Mouse (Mus musculus) forebrain, embryonic 16.5 days (tissue): ENCODE measurements around the gene Nav2. TPM values are rescaled to one million over a fixed set of nuclear protein-coding genes. Genes with fewer than 3 reads are reported as not detected.

Experiments
- ATAC-seq: fragments of 200-750 bp; cut with Nextera tagmentation; 2 replicates; pipeline ENCODE4 v1.8.0; 2017; ENCODE audit warnings: mild to moderate bottlenecking, moderate library complexity
- H3K27ac ChIP-seq: fragments of 300-500 bp; sonication (generic); 2 replicates; pipeline ENCODE4 v1.5.1; 2014; ENCODE audit warnings: low read length, control low read depth
- H3K27me3 ChIP-seq: fragments of 300-500 bp; sonication (generic); replicated peaks from 2 replicates; pipeline ENCODE4 v1.6.1; 2014; ENCODE audit warnings: low read length; ENCODE audit not compliant: control insufficient read depth, insufficient read depth
- H3K36me3 ChIP-seq: fragments of 300-500 bp; sonication (generic); 2 replicates; pipeline ENCODE4 v1.6.1; 2014; ENCODE audit not compliant: control insufficient read depth, insufficient read depth
- H3K4me1 ChIP-seq: fragments of 300-500 bp; sonication (generic); replicated peaks from 2 replicates; pipeline ENCODE4 v1.6.1; 2014; ENCODE audit warnings: low read length; ENCODE audit not compliant: control insufficient read depth, insufficient read depth
- H3K4me2 ChIP-seq: fragments of 300-500 bp; sonication (generic); 2 replicates; pipeline ENCODE4 v1.6.1; 2014; ENCODE audit warnings: mild to moderate bottlenecking, low read length, control low read depth
- H3K4me3 ChIP-seq: fragments of 300-500 bp; sonication (generic); replicated peaks from 2 replicates; pipeline ENCODE4 v1.5.1; 2014; ENCODE audit warnings: mild to moderate bottlenecking, low read length, control low read depth
- H3K9ac ChIP-seq: fragments of 300-500 bp; sonication (generic); replicated peaks from 2 replicates; pipeline ENCODE4 v1.6.1; 2014; ENCODE audit warnings: low read depth, low read length, control low read depth
- H3K9me3 ChIP-seq: fragments of 300-500 bp; sonication (generic); 2 replicates; pipeline ENCODE4 v1.6.1; 2016; ENCODE audit warnings: low read length; ENCODE audit not compliant: control insufficient read depth
- WGBS: fragments of 180-500 bp; shearing (Covaris S2); extraction: QIAGEN DNeasy Blood & Tissue Kit; methylation state at CpG from one replicate; pipeline ENCODE4 v1.1.7; 2014; 5-methylcytosine and 5-hydroxymethylcytosine counted together
- polyA plus RNA-seq: library from polyadenylated mRNA; unstranded; fragments of >200 nt; fragmentation: Nextera tagmentation; extraction: Ambion mirVana; gene quantifications from 2 replicates; pipeline ENCODE4 v1.2.1, GENCODE M21; 2015

The Nav2 gene
- polyA plus RNA-seq, 1 experiment from 2014 or later: 35.2 TPM

DNA sequence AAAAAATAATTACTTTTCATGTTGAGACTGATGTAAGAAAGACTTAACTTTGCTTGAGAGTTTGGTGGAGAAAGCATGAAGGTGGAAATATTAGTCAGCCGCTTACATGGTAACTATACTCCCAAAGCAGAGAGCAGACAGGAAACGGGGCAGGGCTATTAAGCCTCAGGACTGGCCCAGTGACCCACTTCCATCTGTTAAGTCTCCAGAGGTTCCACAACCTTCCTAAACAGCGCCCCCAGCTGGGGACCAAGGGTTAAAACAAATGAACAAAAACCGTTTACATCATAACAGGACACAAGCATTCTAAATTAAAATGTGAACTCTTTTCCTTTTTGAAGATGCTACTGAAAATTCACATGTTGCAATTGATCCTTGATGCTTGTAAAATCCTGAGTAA is 29.7 kb downstream of the Nav2 start:
- Histone ChIP-seq H3K27me3 (peaks cover 6% of the 10 kb centered on the region), H3K4me1 (no peaks in the 10 kb centered on the region), H3K4me3 (no peak overlapping the region), H3K36me3 (no peaks in the 10 kb centered on the region), H3K4me2 (no peak overlapping the region), H3K27ac (no peak overlapping the region), H3K9ac (no peak overlapping the region), H3K9me3 (no peaks in the 10 kb centered on the region)
- ATAC-seq: no peak
- 37% methylated on average over 4 of the region's 4 CpGs for WGBS

DNA sequence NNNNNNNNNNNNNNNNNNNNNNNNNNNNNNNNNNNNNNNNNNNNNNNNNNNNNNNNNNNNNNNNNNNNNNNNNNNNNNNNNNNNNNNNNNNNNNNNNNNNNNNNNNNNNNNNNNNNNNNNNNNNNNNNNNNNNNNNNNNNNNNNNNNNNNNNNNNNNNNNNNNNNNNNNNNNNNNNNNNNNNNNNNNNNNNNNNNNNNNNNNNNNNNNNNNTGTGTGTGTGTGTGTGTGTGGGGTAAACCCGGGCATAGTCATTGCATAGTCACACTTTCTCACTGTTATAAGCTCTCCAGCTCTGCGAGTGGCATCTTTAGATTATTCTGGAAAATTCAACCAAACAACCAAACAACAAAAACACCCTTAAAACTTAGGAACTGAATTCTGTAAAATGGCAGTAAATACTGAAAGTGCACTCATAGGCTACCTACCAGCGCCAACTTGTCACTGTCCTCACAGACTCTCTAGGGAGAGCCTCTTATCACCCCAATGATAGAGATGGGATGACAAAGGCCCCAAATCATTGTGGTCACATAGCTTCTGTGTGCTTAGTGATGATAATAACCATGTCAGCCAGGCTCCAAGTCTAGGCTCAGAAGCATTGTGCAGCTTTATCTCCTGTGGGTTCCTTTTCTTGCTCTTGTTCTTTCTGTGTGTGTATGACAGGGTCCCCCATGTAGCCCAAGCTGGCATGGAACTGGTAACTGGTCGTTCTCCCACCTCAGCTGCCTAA is 40.0 kb downstream of the Nav2 start:
- Histone ChIP-seq H3K4me1 (peaks cover 9% of the 10 kb centered on the region), H3K27me3 (peaks cover 26% of the 10 kb centered on the region)

DNA sequence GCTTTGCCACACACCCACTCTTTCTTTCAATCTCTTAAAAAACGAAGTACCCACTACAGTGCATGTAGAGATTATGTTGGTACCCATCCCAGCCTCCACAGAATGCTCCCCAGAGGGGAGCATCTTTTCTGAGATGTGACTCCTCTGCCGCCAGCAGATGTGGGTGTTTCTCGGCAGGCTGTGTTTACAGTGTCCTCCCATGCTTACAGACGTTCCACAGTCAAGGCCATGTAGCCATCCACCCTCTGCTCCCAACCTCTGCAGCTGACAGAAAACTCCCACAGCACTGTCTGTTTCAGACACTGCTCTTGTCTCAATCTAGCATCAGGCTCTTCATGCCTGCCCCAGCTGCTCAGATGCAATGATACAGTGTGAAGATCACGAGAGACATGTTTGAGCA is 46.0 kb downstream of the Nav2 start:
- H3K4me3 ChIP-seq: no peak overlapping the region
- no peak overlapping the region for H3K4me2 ChIP-seq
- H3K9me3 ChIP-seq: no peaks in the 10 kb centered on the region
- no peak for ATAC-seq
- 78% methylated on average over 5 of the region's 5 CpGs for WGBS
- H3K36me3 ChIP-seq: no peaks in the 10 kb centered on the region
- no peak overlapping the region for H3K27ac ChIP-seq
- H3K9ac ChIP-seq: no peak overlapping the region
- peaks cover 39% of the 10 kb centered on the region for H3K27me3 ChIP-seq
- H3K4me1 ChIP-seq: peaks cover 10% of the 10 kb centered on the region

More for the DNA sequence above, 40.0 kb downstream of the Nav2 start:
- no peak overlapping the region for H3K4me3 ChIP-seq
- WGBS: 94% methylated on average over 4 of the region's 4 CpGs
- H3K9me3 ChIP-seq: no peaks in the 10 kb centered on the region
- H3K9ac ChIP-seq: no peak overlapping the region
- H3K36me3 ChIP-seq: no peaks in the 10 kb centered on the region
- no peak overlapping the region for H3K4me2 ChIP-seq
- no peak overlapping the region for H3K27ac ChIP-seq
- no peak for ATAC-seq

DNA sequence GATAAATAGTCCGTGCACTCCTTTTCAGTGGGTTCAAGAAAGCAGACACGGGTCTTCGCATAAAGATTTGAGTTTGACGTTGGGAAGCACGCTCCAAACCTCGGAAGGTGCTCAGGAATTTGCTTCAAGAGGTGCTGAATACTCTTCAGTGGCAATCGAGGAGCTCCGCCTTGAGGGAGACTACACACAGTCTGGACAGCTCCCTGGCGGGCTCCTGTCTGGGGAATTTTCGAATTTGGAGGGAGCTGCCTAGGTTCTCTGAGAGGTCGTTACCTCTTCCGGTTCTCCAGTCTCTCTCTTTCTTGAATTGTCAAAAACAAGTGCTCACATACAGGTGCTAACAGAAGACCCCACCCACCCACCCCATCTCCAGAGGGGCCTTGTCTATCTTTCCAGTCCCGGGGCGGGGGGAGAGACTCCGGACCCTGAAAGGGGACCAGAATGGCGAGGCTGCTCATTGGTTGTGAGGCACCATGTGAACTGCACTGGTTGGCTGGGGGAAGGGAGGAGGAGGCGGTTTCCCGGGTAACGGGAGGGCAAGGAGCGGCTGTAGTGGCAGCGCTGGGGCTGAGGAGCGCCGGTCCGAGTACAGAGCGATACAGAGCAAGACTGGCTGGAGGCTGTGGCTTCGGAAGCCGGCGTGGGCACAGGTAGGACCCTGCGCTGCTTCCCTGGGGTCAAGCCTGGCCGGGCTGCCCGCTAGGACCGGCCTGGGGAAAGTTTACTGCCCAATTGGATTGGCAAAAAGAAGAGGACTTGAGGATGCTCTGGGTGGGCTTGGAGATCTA is 50.2 kb downstream of the Nav2 start:
- H3K4me2 ChIP-seq: peak overlapping the region; percentile 92
- peaks cover 48% of the 10 kb centered on the region for H3K27me3 ChIP-seq
- peak; percentile 99 for ATAC-seq
- WGBS: 2% methylated on average over 32 of the region's 32 CpGs
- H3K4me1 ChIP-seq: peaks cover 28% of the 10 kb centered on the region
- H3K4me3 ChIP-seq: peak overlapping the region; percentile 65
- no peaks in the 10 kb centered on the region for H3K36me3 ChIP-seq
- H3K9ac ChIP-seq: peak overlapping the region; percentile 61
- no peaks in the 10 kb centered on the region for H3K9me3 ChIP-seq
- H3K27ac ChIP-seq: peak overlapping the region; percentile 17; the same call in 1 of the 2 replicates

DNA sequence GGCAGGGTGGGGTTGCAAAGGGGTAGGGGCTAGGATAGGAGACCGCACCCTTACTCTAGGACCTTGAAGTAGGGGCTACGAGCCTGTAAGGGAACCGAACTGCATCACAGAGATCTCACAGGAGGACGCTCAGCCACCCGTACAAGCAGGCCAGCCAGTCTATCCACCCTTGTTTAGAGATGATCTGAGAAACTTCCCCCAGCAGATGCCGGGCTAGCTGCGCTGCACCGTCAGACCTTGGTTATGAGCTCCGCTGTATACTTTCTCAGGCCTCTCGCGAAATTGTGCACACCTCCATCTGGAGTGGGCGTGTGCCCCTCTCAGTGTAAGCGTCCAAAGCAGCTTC is 50.8 kb downstream of the Nav2 start:
- whole genome bisulfite sequencing: 6% methylated on average over 13 of the region's 13 CpGs
- Histone ChIP-seq H3K4me3 (peak overlapping the region; percentile 65), H3K36me3 (no peaks in the 10 kb centered on the region), H3K27ac (peak overlapping the region; percentile 17; the same call in 1 of the 2 replicates), H3K9me3 (no peaks in the 10 kb centered on the region), H3K4me2 (peak overlapping the region; percentile 92), H3K9ac (peak overlapping the region; percentile 61), H3K27me3 (peaks cover 45% of the 10 kb centered on the region), H3K4me1 (peaks cover 28% of the 10 kb centered on the region)
- peak; percentile 39 for ATAC-seq

DNA sequence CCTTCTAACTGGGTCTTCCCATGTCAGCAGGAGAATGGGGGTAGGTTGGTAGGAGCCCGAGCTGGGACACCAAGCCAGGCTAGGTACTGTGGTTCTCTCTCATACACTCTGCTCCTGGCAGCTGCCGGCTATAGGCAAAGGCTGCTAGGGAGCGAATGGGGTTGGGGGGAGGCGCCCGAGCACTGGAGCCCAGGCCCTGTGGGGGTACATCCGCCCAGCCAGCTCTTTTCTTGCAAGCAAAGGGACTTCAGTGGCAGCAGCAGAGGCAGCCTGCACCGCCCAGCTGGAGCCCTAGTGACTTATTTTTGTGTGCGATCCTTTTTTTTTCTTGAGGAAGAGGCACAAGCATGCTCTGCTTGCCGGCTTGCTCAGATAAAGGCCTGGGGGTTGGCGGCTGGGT is 51.6 kb downstream of the Nav2 start:
- H3K9me3 ChIP-seq: no peaks in the 10 kb centered on the region
- peak overlapping the region; percentile 65 for H3K4me3 ChIP-seq
- no peak overlapping the region for H3K27ac ChIP-seq
- peak overlapping the region; percentile 92 for H3K4me2 ChIP-seq
- 0 out of 2 replicates have a peak, but pooled peaks have one; percentile 6 for ATAC-seq
- H3K4me1 ChIP-seq: peaks cover 28% of the 10 kb centered on the region
- 13% methylated on average over 10 of the region's 10 CpGs for WGBS
- peaks cover 45% of the 10 kb centered on the region for H3K27me3 ChIP-seq
- H3K36me3 ChIP-seq: no peaks in the 10 kb centered on the region
- no peak overlapping the region for H3K9ac ChIP-seq

DNA sequence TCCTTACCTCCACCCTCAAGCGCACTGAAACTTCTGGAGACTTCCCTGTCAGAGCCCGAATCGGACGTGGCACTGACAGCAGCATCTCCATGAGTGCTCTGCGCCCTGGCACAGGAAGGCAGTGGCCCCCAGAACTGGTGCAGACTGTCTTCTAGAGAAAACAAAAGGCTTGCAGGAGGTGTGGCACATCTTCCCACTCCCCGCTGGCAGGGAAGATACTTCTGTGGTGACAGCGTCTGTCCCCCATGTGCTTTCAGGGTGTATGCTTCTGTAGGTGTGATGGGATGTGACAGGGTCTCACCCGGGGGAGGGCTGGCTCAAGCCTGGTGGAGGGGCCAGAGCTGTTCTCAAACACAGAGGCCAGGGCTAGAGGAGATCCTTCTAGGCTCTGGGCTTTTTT is 53.0 kb downstream of the Nav2 start:
- Histone ChIP-seq H3K9me3 (no peaks in the 10 kb centered on the region), H3K36me3 (no peaks in the 10 kb centered on the region), H3K27me3 (peaks cover 41% of the 10 kb centered on the region), H3K27ac (no peak overlapping the region), H3K9ac (no peak overlapping the region), H3K4me1 (peaks cover 35% of the 10 kb centered on the region), H3K4me3 (no peak overlapping the region; the same call in 1 of the 2 replicates), H3K4me2 (peak overlapping the region; percentile 92)
- ATAC-seq: no peak
- 18% methylated on average over 8 of the region's 8 CpGs for WGBS

DNA sequence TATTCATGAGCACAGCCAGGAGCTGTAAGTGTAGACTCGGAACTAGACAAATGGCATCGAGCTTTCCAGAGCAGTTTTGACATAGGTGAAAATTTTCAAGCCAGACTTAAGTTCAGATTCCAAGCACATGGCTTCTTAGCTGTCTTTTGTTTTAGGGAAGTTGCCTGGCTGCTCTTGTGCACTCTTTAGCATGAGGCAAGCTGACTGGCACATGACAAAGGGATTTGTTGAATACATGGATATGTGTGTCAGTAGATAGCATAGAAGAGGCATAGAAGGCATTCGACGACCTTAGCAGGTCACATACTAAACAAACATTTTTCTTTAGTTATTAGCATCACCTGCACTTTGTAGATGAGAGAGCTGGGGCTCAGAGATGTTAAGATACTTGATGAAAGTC is 53.4 kb downstream of the Nav2 start:
- Histone ChIP-seq H3K27ac (no peak overlapping the region), H3K9ac (no peak overlapping the region), H3K36me3 (no peaks in the 10 kb centered on the region), H3K4me2 (0 out of 2 replicates have a peak overlapping the region, but pooled peaks have one; percentile 3), H3K27me3 (peaks cover 38% of the 10 kb centered on the region), H3K4me3 (no peak overlapping the region), H3K9me3 (no peaks in the 10 kb centered on the region), H3K4me1 (peaks cover 35% of the 10 kb centered on the region)
- 46% methylated on average over 4 of the region's 4 CpGs for WGBS
- ATAC-seq: no peak

DNA sequence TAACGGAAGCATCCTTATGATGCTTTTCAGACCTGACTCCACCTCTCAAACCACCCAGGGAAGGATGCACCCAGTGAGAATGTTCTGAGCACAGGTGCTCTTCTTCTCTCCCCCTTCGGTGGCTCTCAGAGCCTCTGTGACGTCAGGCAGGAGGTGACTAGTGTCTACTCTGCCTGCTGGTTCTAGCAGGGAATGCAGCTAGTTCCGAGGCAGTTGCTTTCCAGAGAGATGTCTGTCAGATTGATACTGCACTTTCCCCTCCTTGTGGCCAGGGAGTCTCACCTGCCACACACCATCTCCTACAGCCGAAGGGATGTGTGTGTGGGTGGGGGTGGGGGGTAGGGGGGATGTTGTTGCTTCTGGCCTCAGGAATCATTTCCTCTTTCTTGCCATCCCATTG is 54.6 kb downstream of the Nav2 start:
- H3K27me3 ChIP-seq: peaks cover 29% of the 10 kb centered on the region
- H3K27ac ChIP-seq: no peak overlapping the region
- H3K36me3 ChIP-seq: no peaks in the 10 kb centered on the region
- no peak overlapping the region for H3K4me3 ChIP-seq
- peaks cover 35% of the 10 kb centered on the region for H3K4me1 ChIP-seq
- peak overlapping the region; percentile 29 for H3K4me2 ChIP-seq
- no peaks in the 10 kb centered on the region for H3K9me3 ChIP-seq
- H3K9ac ChIP-seq: no peak overlapping the region
- 33% methylated on average over 5 of the region's 5 CpGs for WGBS
- ATAC-seq: no peak
